Comparison of ENCODE assay signal across 7 mouse cellular contexts in genomic region chr10:128015068-128015934, GRCm38 (mm10). TPM values are rescaled to one million over a fixed set of nuclear protein-coding genes. Genes with fewer than 3 reads are reported as not detected.
DNase-seq lines count a peak whose midpoint lies in the region; ATAC-seq and TF ChIP-seq lines count a peak whose summit lies in the region.

Gene Prim1 (plus strand): TSS chr10:128015168.

- DNase-seq in adrenal gland, postnatal 10 days: peak; percentile 86
- DNase-seq in embryo, embryonic 11.5 days (ENCODE audit: low read depth, low spot score): peak; percentile 78
- peak; percentile 31 to 67 for DNase-seq in gastrocnemius, postnatal 4 days (ENCODE audit: low spot score in 2 of 2)
- peak; percentile 91 for DNase-seq in limb, embryonic 11.5 days (ENCODE audit: low spot score)

- H3K9ac ChIP-seq in intestine, postnatal 0 days (ENCODE audit: low read depth, low read length): no peak within 1 kb of the TSS
- H3K9ac ChIP-seq in limb, embryonic 11.5 days (ENCODE audit: low read length): peak within 1 kb of the TSS; percentile 57
- peak within 1 kb of the TSS; percentile 73 for H3K9ac ChIP-seq in midbrain, embryonic 13.5 days (replicated peaks)

- TF ChIP-seq CTCF in intestine, postnatal 0 days (IDR thresholded peaks at IDR 0.05; ENCODE audit: low read depth): no peak
- TF ChIP-seq CTCF in small intestine, adult 2 months (IDR thresholded peaks at IDR 0.05; ENCODE audit: extremely low read depth, insufficient read length, insufficient replicate concordance, low read depth, low read length): 0 out of 2 replicates have a peak, but pooled peaks have one; percentile 5

- no peaks in the 10 kb centered on the region for H3K27me3 ChIP-seq in intestine, postnatal 0 days (replicated peaks; ENCODE audit: control insufficient read depth, insufficient read depth, low read length)
- no peaks in the 10 kb centered on the region for H3K27me3 ChIP-seq in limb, embryonic 11.5 days (ENCODE audit: control insufficient read depth, insufficient read depth, low read length)
- no peaks in the 10 kb centered on the region for H3K27me3 ChIP-seq in midbrain, embryonic 13.5 days
- no peaks in the 10 kb centered on the region for H3K27me3 ChIP-seq in small intestine, adult 2 months (ENCODE audit: control insufficient read depth, insufficient read depth, low read length)

- H3K4me2 ChIP-seq in intestine, postnatal 0 days (replicated peaks; ENCODE audit: low read depth): peak within 1 kb of the TSS; percentile 68
- H3K4me2 ChIP-seq in limb, embryonic 11.5 days (ENCODE audit: low read depth, severe bottlenecking): peak within 1 kb of the TSS; percentile 43
- H3K4me2 ChIP-seq in midbrain, embryonic 13.5 days (replicated peaks): peak within 1 kb of the TSS; percentile 74

- H3K36me3 ChIP-seq in intestine, postnatal 0 days (ENCODE audit: control insufficient read depth, insufficient read depth): no peaks in the 10 kb centered on the region; the same call in 1 of the 2 replicates
- peaks cover 6% of the 10 kb centered on the region; the same call in 1 of the 2 replicates for H3K36me3 ChIP-seq in limb, embryonic 11.5 days (ENCODE audit: control insufficient read depth, insufficient read depth, low read length)
- peaks cover 7% of the 10 kb centered on the region for H3K36me3 ChIP-seq in midbrain, embryonic 13.5 days
- H3K36me3 ChIP-seq in small intestine, adult 2 months (ENCODE audit: control insufficient read depth, insufficient read depth, low read length): peaks cover 8% of the 10 kb centered on the region

- peak within 1 kb of the TSS; percentile 53 for H3K4me3 ChIP-seq in intestine, postnatal 0 days (ENCODE audit: low read depth, low read length)
- peak within 1 kb of the TSS; percentile 49 for H3K4me3 ChIP-seq in limb, embryonic 11.5 days (ENCODE audit: low read depth, low read length)
- peak within 1 kb of the TSS; percentile 70 for H3K4me3 ChIP-seq in midbrain, embryonic 13.5 days (replicated peaks)
- H3K4me3 ChIP-seq in small intestine, adult 2 months (ENCODE audit: low read depth, low read length): peak within 1 kb of the TSS; percentile 72

- no peaks in the 10 kb centered on the region for H3K4me1 ChIP-seq in intestine, postnatal 0 days (replicated peaks; ENCODE audit: control insufficient read depth, insufficient read depth, low read length)
- H3K4me1 ChIP-seq in limb, embryonic 11.5 days (ENCODE audit: control insufficient read depth, insufficient read depth, low read length): no peaks in the 10 kb centered on the region
- peaks cover 6% of the 10 kb centered on the region; the same call in 1 of the 2 replicates for H3K4me1 ChIP-seq in midbrain, embryonic 13.5 days (replicated peaks)
- no peaks in the 10 kb centered on the region for H3K4me1 ChIP-seq in small intestine, adult 2 months (ENCODE audit: control insufficient read depth, insufficient read depth, insufficient read length, low read length)

- peak; percentile 93 for ATAC-seq in intestine, postnatal 0 days
- ATAC-seq in limb, embryonic 11.5 days (ENCODE audit: insufficient number of reproducible peaks, low FRiP score, low TSS enrichment, low read depth): peak; percentile 86
- ATAC-seq in midbrain, embryonic 13.5 days: peak; percentile 97

- H3K9me3 ChIP-seq in intestine, postnatal 0 days (ENCODE audit: control insufficient read depth): no peaks in the 10 kb centered on the region
- H3K9me3 ChIP-seq in limb, embryonic 11.5 days (ENCODE audit: control insufficient read depth, low read length): no peaks in the 10 kb centered on the region
- H3K9me3 ChIP-seq in midbrain, embryonic 13.5 days: no peaks in the 10 kb centered on the region

- WGBS in intestine, postnatal 0 days: 2% methylated on average over 31 of the region's 31 CpGs
- WGBS in limb, embryonic 11.5 days: 7% methylated on average over 31 of the region's 31 CpGs
- WGBS in midbrain, embryonic 13.5 days: 7% methylated on average over 31 of the region's 31 CpGs
- 1% methylated on average over 31 of the region's 31 CpGs for WGBS in small intestine, adult 2 months

- peak; percentile 15; the same call in 1 of the 2 replicates for TF ChIP-seq POLR2A in small intestine, adult 2 months (IDR thresholded peaks at IDR 0.05; ENCODE audit: low read depth, low read length)

- no peak within 1 kb of the TSS; the same call in 1 of the 2 replicates for H3K27ac ChIP-seq in intestine, postnatal 0 days (ENCODE audit: low read depth, low read length)
- H3K27ac ChIP-seq in limb, embryonic 11.5 days (replicated peaks; ENCODE audit: low read depth, low read length): no peak within 1 kb of the TSS
- no peak within 1 kb of the TSS for H3K27ac ChIP-seq in midbrain, embryonic 13.5 days
- no peak within 1 kb of the TSS for H3K27ac ChIP-seq in small intestine, adult 2 months (ENCODE audit: insufficient read depth, low read depth, low read length)

RNA-seq across cellular contexts. Expression of gene Prim1, which starts in this region (rescaled TPM):
- total RNA-seq in adrenal gland, postnatal 10 days (2021): 10 to 100 TPM; 11.2 to 16.4 TPM
- total RNA-seq in gastrocnemius, postnatal 4 days (2021): 10 to 100 TPM; 15.4 to 15.5 TPM
- 18.7 and 22.1 TPM in 2 replicates for polyA plus RNA-seq in intestine, postnatal 0 days (2015; fragmentation: Nextera tagmentation; extraction: Ambion mirVana)
- 111 TPM in 2 replicates for polyA plus RNA-seq in limb, embryonic 11.5 days (2014; fragmentation: Nextera tagmentation; extraction: Ambion mirVana)
- polyA plus RNA-seq in midbrain, embryonic 13.5 days (2015; fragmentation: Nextera tagmentation; extraction: Ambion mirVana): 44.8 and 49.4 TPM in 2 replicates
- polyA plus RNA-seq in small intestine, adult 2 months (2012; rRNA removed): 0.89 and 1.5 TPM in 2 replicates
